Mouse (Mus musculus) heart, adult 2 months (tissue): ENCODE data around the gene Dhrs4.

Source experiments
- CTCF ChIP-seq: fragments of 200-600 bp; IDR thresholded peaks from 2 replicates; pipeline ENCODE4 v1.8.1; 2022; ENCODE audit warnings: antibody characterized with exemption, mild to moderate bottlenecking, moderate library complexity
- EP300 ChIP-seq: fragments of 200-500 bp; IDR thresholded peaks from 2 replicates; pipeline ENCODE4 v1.6.1; 2011; ENCODE audit warnings: low read depth, low read length, control low read depth; ENCODE audit not compliant: insufficient read depth
- POLR2A ChIP-seq: fragments of 200-500 bp; IDR thresholded peaks from 2 replicates; pipeline ENCODE4 v1.6.1; 2011; ENCODE audit warnings: mild to moderate bottlenecking, low read depth, low read length, control low read depth; ENCODE audit not compliant: insufficient read depth

DNA sequence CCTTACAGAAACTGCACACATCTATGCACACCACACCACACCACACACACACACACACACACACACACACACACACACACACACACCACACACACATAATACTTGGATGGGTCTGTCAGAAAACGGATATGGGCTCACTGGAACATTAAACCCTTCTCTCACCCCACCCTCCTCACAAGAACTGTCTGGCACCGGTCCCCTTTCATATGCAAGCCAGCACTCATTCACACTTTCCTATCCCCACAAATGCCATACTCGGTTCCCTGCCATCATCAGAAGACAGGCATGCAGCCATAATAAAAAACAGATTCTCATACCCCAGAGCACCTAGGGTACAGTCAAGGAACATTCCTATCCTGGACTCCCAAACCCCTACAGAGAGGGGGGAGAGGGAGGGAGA lies 13.5 kb downstream of the Dhrs4 start:
- TF ChIP-seq CTCF (no peak), POLR2A (no peak), EP300 (no peak)
